Mouse (Mus musculus) ES-E14 (cell line): ENCODE measurements around the gene Mcam. TPM values are rescaled to one million over a fixed set of nuclear protein-coding genes. Genes with fewer than 3 reads are reported as not detected.

ENCODE experiments used
- DNase-seq: peaks from one replicate; pipeline ENCODE4 v3.0.0-alpha.2; 2013; ENCODE audit warnings: low read depth, low spot score
- H3K27ac ChIP-seq: 2 replicates; pipeline ENCODE4 v1.5.1; 2012; ENCODE audit warnings: low read depth, mild to moderate bottlenecking, low read length, moderate library complexity, mixed read lengths; ENCODE audit not compliant: poor library complexity, insufficient read depth, severe bottlenecking
- H3K36me3 ChIP-seq: 2 replicates; pipeline ENCODE4 v1.6.1; 2012; ENCODE audit warnings: mild to moderate bottlenecking, low read length, moderate library complexity, mixed read lengths; ENCODE audit not compliant: control insufficient read depth, poor library complexity, insufficient read depth, severe bottlenecking
- H3K4me1 ChIP-seq, 2 experiments: fragments of 150-350 bp in 1 of 2; sonication (generic) in 1 of 2; 2 replicates each; pipeline ENCODE4 v1.6.1; 2012; ENCODE audit warnings: low read length in 2 of 2, mild to moderate bottlenecking in 1 of 2, mixed read lengths in 1 of 2; ENCODE audit not compliant: control insufficient read depth in 2 of 2, insufficient read depth in 2 of 2, poor library complexity in 1 of 2
- H3K4me3 ChIP-seq, 2 experiments: fragments of 150-350 bp in 1 of 2; sonication (generic) in 1 of 2; 2 replicates each; pipeline ENCODE4 v1.5.1; 2012; ENCODE audit warnings: low read length in 2 of 2, low read depth in 1 of 2, mild to moderate bottlenecking in 1 of 2, mixed read lengths in 1 of 2; ENCODE audit not compliant: insufficient read depth in 1 of 2, poor library complexity in 1 of 2, severe bottlenecking in 1 of 2
- H3K9ac ChIP-seq: 2 replicates; pipeline ENCODE4 v1.6.1; 2012; ENCODE audit warnings: low read depth, mild to moderate bottlenecking, low read length, mixed read lengths; ENCODE audit not compliant: poor library complexity, insufficient read depth, severe bottlenecking
- H3K9me3 ChIP-seq: fragments of 150-350 bp; sonication (generic); 2 replicates; pipeline ENCODE4 v1.6.1; 2012; ENCODE audit warnings: low read depth, mild to moderate bottlenecking, low read length; ENCODE audit not compliant: control insufficient read depth, insufficient read depth
- CHD2 ChIP-seq: IDR thresholded peaks from 2 replicates; pipeline ENCODE4 v1.6.1; 2014; ENCODE audit warnings: mild to moderate bottlenecking, low read depth, low read length, inconsistent platforms
- HCFC1 ChIP-seq: IDR thresholded peaks from 2 replicates; pipeline ENCODE4 v1.6.1; 2012; ENCODE audit warnings: low read length, inconsistent platforms, borderline replicate concordance; ENCODE audit not compliant: insufficient read depth
- MAFK ChIP-seq: IDR thresholded peaks from 2 replicates; pipeline ENCODE4 v1.6.1; 2014; ENCODE audit warnings: mild to moderate bottlenecking, low read depth, low read length, inconsistent platforms; ENCODE audit not compliant: insufficient read depth
- ZC3H11A ChIP-seq: IDR thresholded peaks from 2 replicates; pipeline ENCODE4 v1.6.1; 2012; ENCODE audit warnings: low read depth, mild to moderate bottlenecking, inconsistent platforms, low read length, borderline replicate concordance
- ZNF384 ChIP-seq: IDR thresholded peaks from 2 replicates; pipeline ENCODE4 v1.6.1; 2012; ENCODE audit warnings: low read depth, low read length, inconsistent platforms
- in situ Hi-C, 2 experiments: fragments of 600-800 bp; cut with MboI; formaldehyde crosslinking; loops; one replicate each; pipeline ENCODE4 v1.15.1; 2025; ENCODE audit warnings: low sequenced_read_pairs in 2 of 2, inconsistent platforms in 1 of 2; ENCODE audit not compliant: unreplicated experiment in 2 of 2
- total RNA-seq: library from RNA; depleted of rRNA; stranded (reverse); fragments of 300-350 nt; gene quantifications from 2 replicates; pipeline ENCODE4 v1.2.3, GENCODE M21; 2012

The Mcam gene
- total RNA-seq, 1 experiment: 53.1 TPM

DNA sequence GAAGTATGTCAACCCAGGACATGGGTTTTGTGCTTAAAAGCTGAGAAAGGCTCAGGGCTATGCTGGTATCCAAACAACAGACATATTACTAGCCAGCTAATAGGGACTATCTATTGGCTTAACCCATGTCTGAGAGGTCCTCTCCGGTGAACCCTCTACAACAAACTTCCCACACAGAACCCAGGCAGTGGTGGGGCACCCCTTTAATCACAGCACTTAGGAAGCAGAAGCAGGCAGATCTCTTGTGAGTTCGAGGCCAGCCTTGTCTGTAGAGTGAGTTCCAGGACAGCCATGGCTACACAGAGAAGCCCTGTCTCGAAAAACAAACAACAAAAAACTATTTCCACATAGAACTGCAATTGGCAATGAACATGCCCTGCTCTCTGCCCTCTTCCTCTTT lies 7.5 kb upstream of the Mcam start:
- Histone ChIP-seq H3K36me3 (no peaks in the 10 kb centered on the region), H3K9me3 (no peaks in the 10 kb centered on the region), H3K9ac (no peak overlapping the region), H3K4me3 (no peak overlapping the region), H3K27ac (peak overlapping the region; percentile 65; the same call in 1 of the 2 replicates), H3K4me1 (peaks cover 11 to 35% of the 10 kb centered on the region in 2 experiments)
- no peak for DNase-seq
- in situ Hi-C loops: no loop called here
- no peak for TF ChIP-seq ZC3H11A
- no peak for TF ChIP-seq ZNF384

- peaks cover 11 to 35% of the 10 kb centered on the region in 2 experiments for H3K4me1 ChIP-seq
- in situ Hi-C loops: no loop called here
- DNase-seq: no peak
- no peak overlapping the region for H3K9ac ChIP-seq
- H3K9me3 ChIP-seq: no peaks in the 10 kb centered on the region
- no peaks in the 10 kb centered on the region for H3K36me3 ChIP-seq
- TF ChIP-seq CHD2: no peak
- TF ChIP-seq ZNF384: peak; percentile 97
- no peak for TF ChIP-seq MAFK
- H3K4me3 ChIP-seq: peak overlapping the region in 1 of 2 experiments; percentile 11; a peak in 1 of 4 replicates
- peak overlapping the region; percentile 90; the same call in 1 of the 2 replicates for H3K27ac ChIP-seq
Measured at GRCm38 (mm10) chr9:44127351-44127801, 6.9 kb upstream of the Mcam start.

DNA sequence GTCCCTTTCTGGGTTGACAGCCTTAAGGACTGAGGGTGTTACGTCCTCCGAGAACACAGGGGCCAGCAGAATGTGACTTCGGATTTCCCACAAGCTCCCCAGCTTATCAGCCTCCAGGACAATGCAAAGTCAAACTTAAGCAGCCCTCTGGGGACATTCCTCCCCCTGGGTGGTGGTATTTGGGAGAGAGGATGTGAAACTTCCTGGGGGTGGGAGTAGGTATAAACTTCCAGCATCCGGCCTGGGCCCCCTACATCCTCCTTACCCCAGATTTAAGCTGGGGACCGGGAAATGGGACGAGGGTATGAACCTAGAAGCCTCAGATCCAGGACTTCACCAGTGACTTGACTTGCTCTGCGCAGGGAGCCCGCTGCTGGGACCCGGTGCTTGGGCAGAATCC lies 4.6 kb upstream of the Mcam start:
- no peak for DNase-seq

GRCm38 (mm10) chr9:44130034-44130433 lies 4.2 kb upstream of the Mcam start:
- in situ Hi-C loops: no loop called here
- DNase-seq: no peak
- H3K4me3 ChIP-seq: peak overlapping the region; percentile 48 to 56
- peak overlapping the region; percentile 58 for H3K9ac ChIP-seq
- TF ChIP-seq CHD2 (no peak), ZC3H11A (no peak), MAFK (no peak), HCFC1 (no peak), ZNF384 (no peak)
- H3K4me1 ChIP-seq: peaks cover 13 to 40% of the 10 kb centered on the region in 2 experiments; a peak in 3 of 4 replicates
- peak overlapping the region; percentile 76; the same call in 1 of the 2 replicates for H3K27ac ChIP-seq
- no peaks in the 10 kb centered on the region for H3K36me3 ChIP-seq
- H3K9me3 ChIP-seq: no peaks in the 10 kb centered on the region

More for the DNA sequence above, 4.6 kb upstream of the Mcam start:
- TF ChIP-seq HCFC1 (no peak), ZNF384 (no peak), MAFK (no peak), ZC3H11A (no peak), CHD2 (no peak)
- Histone ChIP-seq H3K9ac (peak overlapping the region; percentile 58), H3K36me3 (no peaks in the 10 kb centered on the region), H3K27ac (peak overlapping the region; percentile 76; the same call in 1 of the 2 replicates), H3K4me3 (peak overlapping the region; percentile 48 to 56), H3K9me3 (no peaks in the 10 kb centered on the region), H3K4me1 (peaks cover 13 to 43% of the 10 kb centered on the region in 2 experiments)
- in situ Hi-C loops: no loop called here
